Mouse (Mus musculus) heart, postnatal 0 days (tissue): Measurements from ENCODE around the gene Prcp. TPM values are rescaled to one million over a fixed set of nuclear protein-coding genes. Genes with fewer than 3 reads are reported as not detected.
A peak's percentile ranks its signal among the peaks of the same experiment; 100 is the strongest.
"Not testable (repeated sequence)": the region's sequence is repeated elsewhere in the genome, so short reads cannot be mapped to it uniquely, and the experiment has no call there.

Source experiments
- ATAC-seq: fragments of 200-750 bp; cut with Nextera tagmentation; 2 replicates; pipeline ENCODE4 v1.8.0; 2017; ENCODE audit warnings: low read depth, moderate number of reproducible peaks, moderate library complexity; ENCODE audit not compliant: insufficient read depth
- DNase-seq: peaks from one replicate; pipeline ENCODE4 v3.0.0-alpha.2; 2016; ENCODE audit warnings: low spot score
- H3K27ac ChIP-seq: fragments of 300-500 bp; sonication (generic); 2 replicates; pipeline ENCODE4 v1.5.1; 2014; ENCODE audit warnings: low read depth, mild to moderate bottlenecking
- H3K27me3 ChIP-seq: fragments of 300-500 bp; sonication (generic); 2 replicates; pipeline ENCODE4 v1.6.1; 2014; ENCODE audit warnings: low read length, mixed read lengths; ENCODE audit not compliant: control insufficient read depth, insufficient read depth
- H3K36me3 ChIP-seq: fragments of 300-500 bp; sonication (generic); replicated peaks from 2 replicates; pipeline ENCODE4 v1.6.1; 2014; ENCODE audit warnings: low read length, mixed read lengths; ENCODE audit not compliant: control insufficient read depth, insufficient read depth
- H3K4me1 ChIP-seq: fragments of 300-500 bp; sonication (generic); 2 replicates; pipeline ENCODE4 v1.6.1; 2014; ENCODE audit warnings: antibody characterized with exemption; ENCODE audit not compliant: control insufficient read depth, insufficient read depth
- H3K4me2 ChIP-seq: fragments of 300-500 bp; sonication (generic); 2 replicates; pipeline ENCODE4 v1.6.1; 2014; ENCODE audit warnings: low read depth, mild to moderate bottlenecking, low read length, moderate library complexity
- H3K4me3 ChIP-seq: fragments of 300-500 bp; sonication (generic); 2 replicates; pipeline ENCODE4 v1.5.1; 2014; ENCODE audit warnings: low read depth, low read length
- H3K9ac ChIP-seq: fragments of 300-500 bp; sonication (generic); replicated peaks from 2 replicates; pipeline ENCODE4 v1.6.1; 2014; ENCODE audit warnings: low read depth, low read length, mixed read lengths
- H3K9me3 ChIP-seq: fragments of 300-500 bp; sonication (generic); replicated peaks from 2 replicates; pipeline ENCODE4 v1.6.1; 2016; ENCODE audit warnings: low read length; ENCODE audit not compliant: control insufficient read depth
- CTCF ChIP-seq: IDR thresholded peaks from 2 replicates; pipeline ENCODE4 v1.5.1; 2016; ENCODE audit warnings: antibody characterized with exemption, control low read depth, low read depth
- EP300 ChIP-seq: IDR thresholded peaks from 2 replicates; pipeline ENCODE4 v1.6.1; 2016; ENCODE audit warnings: antibody characterized with exemption, low read depth
- WGBS: fragments of 180-500 bp; shearing (Covaris S2); extraction: QIAGEN DNeasy Blood & Tissue Kit; methylation state at CpG from one replicate; pipeline ENCODE4 v1.1.7; 2014; 5-methylcytosine and 5-hydroxymethylcytosine counted together
- polyA plus RNA-seq: library from polyadenylated mRNA; unstranded; fragments of >200 nt; fragmentation: Nextera tagmentation; extraction: Ambion mirVana; gene quantifications from 2 replicates; pipeline ENCODE4 v1.2.1, GENCODE M21; 2015
- total RNA-seq: library from RNA; depleted of rRNA; stranded (reverse); fragments of >200 nt; gene quantifications from 2 replicates; pipeline ENCODE4 v1.2.3, GENCODE M21; 2014; ENCODE audit warnings: low replicate concordance

Prcp gene
- total and polyA plus RNA-seq, 2 experiments from 2014 or later = 18.3 to 44.8 TPM

DNA sequence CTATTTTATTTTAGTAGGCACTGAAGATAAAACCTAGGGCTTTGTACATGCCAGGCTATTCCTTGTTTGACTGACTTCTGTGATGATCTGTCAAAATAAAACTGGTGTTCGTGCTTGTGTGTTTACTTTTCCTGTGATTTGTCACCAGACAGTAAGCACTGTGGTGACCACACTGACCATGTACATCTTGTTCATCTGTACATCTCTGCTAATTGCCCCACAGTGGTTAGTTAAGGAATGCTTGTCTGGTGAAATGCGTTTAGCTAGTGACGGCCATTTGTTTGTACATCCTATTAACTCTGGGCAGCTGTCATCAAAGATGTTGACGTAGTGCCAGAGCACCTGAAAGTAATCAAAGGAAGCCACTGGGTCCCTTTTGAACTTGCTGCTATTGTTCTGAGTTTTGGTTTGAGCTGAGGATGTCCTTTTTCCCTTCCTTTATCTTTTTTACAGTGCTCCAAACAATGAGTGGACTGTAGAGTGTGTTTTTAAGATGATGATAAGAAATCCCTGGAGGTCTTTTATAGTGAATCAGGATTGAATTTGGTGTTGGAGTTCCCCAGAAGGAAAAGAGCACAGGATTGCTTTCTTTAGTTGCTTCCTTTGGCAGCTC, 16.5 kb downstream of the Prcp start:
- Histone ChIP-seq H3K36me3 (no peaks in the 10 kb centered on the region), H3K4me1 (0 out of 2 replicates have a peak, but pooled peaks cover 5% of the 10 kb centered on the region), H3K9ac (no peak overlapping the region), H3K4me3 (no peak overlapping the region), H3K27ac (peak overlapping the region; percentile 38), H3K4me2 (no peak overlapping the region), H3K27me3 (no peaks in the 10 kb centered on the region), H3K9me3 (0 out of 2 replicates have a peak, but pooled peaks cover 2% of the 10 kb centered on the region)
- TF ChIP-seq EP300 (no peak), CTCF (no peak)
- WGBS = 34% methylated on average over 4 of the region's 4 CpGs
- ATAC-seq (0 out of 2 replicates have a peak, but pooled peaks have one; percentile 24), DNase-seq (peak; percentile 18)

DNA sequence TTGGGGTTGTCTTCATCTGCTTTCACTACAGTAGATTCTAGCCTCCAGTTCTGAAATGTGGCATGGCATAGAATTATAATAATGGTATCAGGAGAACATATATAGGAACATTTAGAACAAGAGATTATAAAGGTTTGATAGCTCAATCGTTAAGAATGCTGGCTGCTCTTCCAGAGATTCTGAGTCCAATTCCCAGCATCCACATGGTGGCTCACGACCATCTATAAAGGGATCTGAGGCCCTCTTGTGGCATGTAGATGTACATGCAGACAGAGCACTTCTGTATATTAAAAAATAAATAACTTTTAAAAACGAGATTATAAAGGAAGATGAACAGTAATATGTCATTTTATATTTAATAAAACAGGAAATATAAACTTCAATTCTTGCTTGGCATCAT, 19.2 kb downstream of the Prcp start:
- ATAC-seq (no peak), DNase-seq (no peak)
- H3K9me3 ChIP-seq = 0 out of 2 replicates have a peak, but pooled peaks cover 2% of the 10 kb centered on the region
- WGBS = 41% methylated on average over 3 of the region's 3 CpGs
- H3K4me3 ChIP-seq = no peak overlapping the region
- no peaks in the 10 kb centered on the region for H3K36me3 ChIP-seq
- H3K27me3 ChIP-seq = no peaks in the 10 kb centered on the region
- H3K4me2 ChIP-seq = no peak overlapping the region
- H3K27ac ChIP-seq = no peak overlapping the region
- H3K4me1 ChIP-seq = 0 out of 2 replicates have a peak, but pooled peaks cover 5% of the 10 kb centered on the region
- no peak overlapping the region for H3K9ac ChIP-seq
- TF ChIP-seq CTCF (peak; percentile 19; the same call in 1 of the 2 replicates), EP300 (no peak)

- Histone ChIP-seq H3K9ac (no peak overlapping the region), H3K27me3 (no peaks in the 10 kb centered on the region), H3K4me2 (no peak overlapping the region), H3K9me3 (0 out of 2 replicates have a peak, but pooled peaks cover 2% of the 10 kb centered on the region), H3K4me1 (0 out of 2 replicates have a peak, but pooled peaks cover 1% of the 10 kb centered on the region), H3K27ac (no peak overlapping the region), H3K4me3 (no peak overlapping the region), H3K36me3 (no peaks in the 10 kb centered on the region)
- no peak for ATAC-seq
- WGBS = 56% methylated on average over 5 of the region's 5 CpGs
- DNase-seq = no peak
- TF ChIP-seq EP300 = no peak
- no peak for TF ChIP-seq CTCF
Observed at GRCm38 (mm10) chr7:92896036-92896435, 21.8 kb downstream of the Prcp start.

- no peaks in the 10 kb centered on the region for H3K27me3 ChIP-seq
- H3K4me1 ChIP-seq = no peaks in the 10 kb centered on the region
- WGBS = 25% methylated on average over 2 of the region's 2 CpGs
- H3K9ac ChIP-seq = no peak overlapping the region
- H3K4me3 ChIP-seq = no peak overlapping the region
- TF ChIP-seq EP300 = no peak
- TF ChIP-seq CTCF = peak; percentile 70
- H3K4me2 ChIP-seq = no peak overlapping the region
- no peak for DNase-seq
- H3K36me3 ChIP-seq = no peaks in the 10 kb centered on the region
- peak; percentile 69 for ATAC-seq
- H3K9me3 ChIP-seq = 0 out of 2 replicates have a peak, but pooled peaks cover 2% of the 10 kb centered on the region
- H3K27ac ChIP-seq = no peak overlapping the region
Observed at GRCm38 (mm10) chr7:92897021-92897420, 22.8 kb downstream of the Prcp start.

DNA sequence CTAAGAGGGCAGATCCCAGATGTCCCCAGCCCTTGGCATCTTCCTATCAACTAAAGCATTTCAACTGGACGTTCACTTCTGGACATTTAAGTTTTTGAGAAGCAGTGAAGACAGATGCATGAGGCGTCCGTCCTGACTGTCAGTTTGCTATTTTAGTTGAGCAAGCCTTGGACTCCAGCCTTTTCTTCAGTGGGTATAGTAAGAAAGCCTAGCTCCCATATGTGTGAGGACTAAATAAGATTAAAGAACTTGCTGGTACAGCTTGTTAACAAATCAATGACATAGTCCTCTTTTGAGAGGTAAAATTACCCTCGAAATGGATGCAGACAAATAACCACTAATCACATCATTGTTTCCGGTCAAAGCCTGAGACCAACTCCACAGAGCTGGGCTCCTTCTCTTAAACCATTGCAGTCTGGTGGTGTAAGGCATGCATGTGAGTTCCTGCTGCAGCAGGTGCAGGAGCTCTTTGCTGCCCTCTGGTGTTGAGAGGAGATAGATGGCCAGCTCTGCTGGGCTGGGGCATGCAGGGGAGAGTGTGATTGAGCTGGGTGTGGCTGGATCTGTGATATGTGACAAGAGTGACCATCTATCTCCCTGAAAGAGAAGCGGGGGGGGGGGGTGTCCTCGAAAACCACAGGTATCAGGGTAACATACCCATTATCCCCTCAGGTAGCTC, 29.2 kb downstream of the Prcp start:
- TF ChIP-seq EP300 = no peak
- TF ChIP-seq CTCF = peak; percentile 96
- 32% methylated on average over 7 of the region's 7 CpGs for WGBS
- Histone ChIP-seq H3K27me3 (no peaks in the 10 kb centered on the region), H3K9ac (no peak overlapping the region), H3K4me2 (no peak overlapping the region), H3K4me1 (no peaks in the 10 kb centered on the region), H3K27ac (no peak overlapping the region), H3K4me3 (no peak overlapping the region), H3K36me3 (no peaks in the 10 kb centered on the region), H3K9me3 (no peaks in the 10 kb centered on the region)
- ATAC-seq = peak; percentile 76
- peak; percentile 64 for DNase-seq

- WGBS = 40% methylated on average over 7 of the region's 7 CpGs
- not testable (repeated sequence) for H3K4me1 ChIP-seq, H3K36me3 ChIP-seq, H3K4me3 ChIP-seq, H3K27ac ChIP-seq, H3K4me2 ChIP-seq, H3K9ac ChIP-seq, DNase-seq, ATAC-seq, H3K9me3 ChIP-seq, H3K27me3 ChIP-seq
Observed at GRCm38 (mm10) chr7:92904285-92904684, 30.0 kb downstream of the Prcp start.
